Mouse (Mus musculus) heart, embryonic 12.5 days (tissue): ENCODE results near the gene Il1b. TPM values are rescaled to one million over a fixed set of nuclear protein-coding genes. Genes with fewer than 3 reads are reported as not detected.
A peak's percentile ranks its signal among the peaks of the same experiment; 100 is the strongest.

ENCODE experiments used
- ATAC-seq: fragments of 200-750 bp; cut with Nextera tagmentation; 2 replicates; pipeline ENCODE4 v1.8.0; 2017; ENCODE audit warnings: moderate TSS enrichment, moderate library complexity; ENCODE audit not compliant: insufficient number of reproducible peaks, low FRiP score
- H3K27ac ChIP-seq: fragments of 300-500 bp; sonication (generic); 2 replicates; pipeline ENCODE4 v1.5.1; 2016; ENCODE audit warnings: mild to moderate bottlenecking, moderate library complexity; ENCODE audit not compliant: poor library complexity, severe bottlenecking
- H3K27me3 ChIP-seq: fragments of 300-500 bp; sonication (generic); replicated peaks from 2 replicates; pipeline ENCODE4 v1.6.1; 2016; ENCODE audit warnings: mild to moderate bottlenecking, moderate library complexity
- H3K36me3 ChIP-seq: fragments of 300-500 bp; sonication (generic); 2 replicates; pipeline ENCODE4 v1.6.1; 2016; ENCODE audit warnings: mild to moderate bottlenecking, moderate library complexity
- H3K4me1 ChIP-seq: fragments of 300-500 bp; sonication (generic); replicated peaks from 2 replicates; pipeline ENCODE4 v1.6.1; 2016; ENCODE audit warnings: mild to moderate bottlenecking
- H3K4me2 ChIP-seq: fragments of 300-500 bp; sonication (generic); 2 replicates; pipeline ENCODE4 v1.6.1; 2016; ENCODE audit warnings: mild to moderate bottlenecking, moderate library complexity
- H3K4me3 ChIP-seq: fragments of 300-500 bp; sonication (generic); 2 replicates; pipeline ENCODE4 v1.5.1; 2016; ENCODE audit warnings: mild to moderate bottlenecking
- H3K9ac ChIP-seq: fragments of 300-500 bp; sonication (generic); 2 replicates; pipeline ENCODE4 v1.6.1; 2016; ENCODE audit warnings: mild to moderate bottlenecking, moderate library complexity
- H3K9me3 ChIP-seq: fragments of 300-500 bp; sonication (generic); replicated peaks from 2 replicates; pipeline ENCODE4 v1.6.1; 2016; ENCODE audit warnings: mild to moderate bottlenecking, moderate library complexity
- WGBS: fragments of 180-500 bp; shearing (Covaris S2); methylation state at CpG from one replicate; pipeline ENCODE4 v1.1.7; 2016; 5-methylcytosine and 5-hydroxymethylcytosine counted together
- polyA plus RNA-seq: library from polyadenylated mRNA; unstranded; fragments of >200 nt; fragmentation: Nextera tagmentation; extraction: Ambion mirVana; gene quantifications from 2 replicates; pipeline ENCODE4 v1.2.1, GENCODE M21; 2016

Il1b gene
- polyA plus RNA-seq, 1 experiment from 2014 or later, result 0.17 TPM

- 91% methylated on average over 5 of the region's 5 CpGs for WGBS
- Histone ChIP-seq H3K9me3 (no peaks in the 10 kb centered on the region), H3K36me3 (no peaks in the 10 kb centered on the region), H3K9ac (no peak overlapping the region), H3K4me3 (no peak overlapping the region), H3K4me1 (no peaks in the 10 kb centered on the region), H3K27me3 (no peaks in the 10 kb centered on the region), H3K27ac (no peak overlapping the region), H3K4me2 (no peak overlapping the region)
- no peak for ATAC-seq
These were observed 2.1 kb downstream of the Il1b start for GRCm38 (mm10) chr2:129368795-129369194.

DNA sequence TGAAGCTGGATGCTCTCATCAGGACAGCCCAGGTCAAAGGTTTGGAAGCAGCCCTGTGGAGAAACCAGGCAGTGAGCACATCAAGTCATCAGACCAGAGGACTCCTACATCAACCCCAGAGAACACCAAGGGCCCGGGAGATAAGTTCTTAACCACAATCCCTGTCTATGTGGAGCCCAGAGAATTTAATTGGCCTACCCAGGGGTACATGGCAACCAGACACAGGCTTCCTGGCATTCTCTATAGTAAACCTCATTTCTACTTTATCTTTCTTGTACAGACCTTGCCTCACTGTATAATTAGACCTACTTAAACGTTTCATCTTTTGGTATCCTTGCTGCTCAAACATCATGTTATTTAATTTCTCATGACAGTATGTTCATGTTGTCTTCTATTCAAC is 2.8 kb downstream of the Il1b start:
- no peaks in the 10 kb centered on the region for H3K9me3 ChIP-seq
- H3K36me3 ChIP-seq, result no peaks in the 10 kb centered on the region
- no peaks in the 10 kb centered on the region for H3K27me3 ChIP-seq
- no peak overlapping the region for H3K27ac ChIP-seq
- 53% methylated on average over 2 of the region's 2 CpGs for WGBS
- H3K4me1 ChIP-seq, result no peaks in the 10 kb centered on the region
- ATAC-seq, result no peak
- no peak overlapping the region for H3K4me3 ChIP-seq
- H3K4me2 ChIP-seq, result no peak overlapping the region
- no peak overlapping the region for H3K9ac ChIP-seq

- no peaks in the 10 kb centered on the region for H3K36me3 ChIP-seq
- no peak overlapping the region for H3K4me2 ChIP-seq
- ATAC-seq, result no peak
- no peak overlapping the region for H3K27ac ChIP-seq
- no peak overlapping the region for H3K9ac ChIP-seq
- no peak overlapping the region for H3K4me3 ChIP-seq
- H3K27me3 ChIP-seq, result no peaks in the 10 kb centered on the region
- no peaks in the 10 kb centered on the region for H3K9me3 ChIP-seq
- WGBS, result 82% methylated on average over 5 of the region's 5 CpGs
- H3K4me1 ChIP-seq, result no peaks in the 10 kb centered on the region
These were observed 3.7 kb downstream of the Il1b start for GRCm38 (mm10) chr2:129367246-129367645.

DNA sequence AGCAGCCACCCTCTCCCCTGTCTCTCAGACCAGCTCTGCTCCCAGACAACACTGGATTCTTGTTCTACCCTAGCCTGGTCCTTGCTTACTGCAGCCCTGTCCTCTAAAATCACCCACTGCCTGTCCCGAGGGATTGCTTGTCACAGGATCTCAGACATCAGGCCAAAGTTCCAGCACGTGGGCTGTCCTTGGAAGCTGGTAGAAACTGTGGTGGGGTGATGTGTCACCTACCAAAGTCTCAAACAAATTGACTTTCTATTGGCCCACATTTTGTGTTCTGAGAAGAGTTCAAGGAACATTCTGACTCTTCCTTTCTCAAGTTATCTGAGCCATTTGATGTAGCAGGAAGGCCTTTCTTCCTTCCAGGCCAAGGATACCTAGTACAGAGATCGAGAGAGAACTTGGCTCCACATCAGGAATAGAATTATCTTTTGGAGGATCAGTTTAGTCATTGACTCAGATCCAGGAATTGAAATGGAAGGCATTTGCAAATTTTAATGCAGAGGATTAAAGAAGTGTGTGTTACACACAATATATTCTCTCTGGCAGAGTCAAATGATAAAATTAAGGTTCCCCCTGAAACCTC is 9.9 kb downstream of the Il1b start:
- Histone ChIP-seq H3K9ac (no peak overlapping the region), H3K4me3 (no peak overlapping the region), H3K27ac (no peak overlapping the region), H3K36me3 (no peaks in the 10 kb centered on the region), H3K4me1 (no peaks in the 10 kb centered on the region), H3K27me3 (no peaks in the 10 kb centered on the region), H3K9me3 (no peaks in the 10 kb centered on the region; the same call in 1 of the 2 replicates), H3K4me2 (no peak overlapping the region)
- no peak for ATAC-seq
- 69% methylated on average over 3 of the region's 3 CpGs for WGBS

DNA sequence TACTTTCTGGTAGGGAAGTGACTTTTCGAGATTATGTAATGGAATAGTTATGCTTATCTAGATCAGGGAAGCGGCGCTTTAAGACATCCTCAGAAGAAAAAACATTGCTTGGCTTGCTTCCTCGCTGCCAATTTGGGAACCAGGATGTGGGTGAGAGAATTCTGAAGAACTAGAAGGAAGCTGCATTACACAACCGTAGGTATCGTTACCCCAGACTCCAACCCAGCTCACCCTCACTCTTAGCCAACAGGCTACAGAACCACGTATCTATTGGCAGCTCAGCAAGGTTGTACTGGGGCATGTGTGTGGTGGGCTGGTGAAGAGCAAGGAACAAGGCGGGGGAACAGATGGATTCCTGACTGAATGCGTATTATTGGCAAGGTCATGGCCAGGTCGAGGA is 10.7 kb downstream of the Il1b start:
- no peaks in the 10 kb centered on the region for H3K4me1 ChIP-seq
- H3K9me3 ChIP-seq, result no peaks in the 10 kb centered on the region; the same call in 1 of the 2 replicates
- no peak overlapping the region for H3K4me2 ChIP-seq
- H3K4me3 ChIP-seq, result no peak overlapping the region
- no peak overlapping the region for H3K27ac ChIP-seq
- H3K36me3 ChIP-seq, result no peaks in the 10 kb centered on the region
- H3K27me3 ChIP-seq, result no peaks in the 10 kb centered on the region
- no peak for ATAC-seq
- H3K9ac ChIP-seq, result no peak overlapping the region
- WGBS, result 77% methylated on average over 10 of the region's 10 CpGs

GRCm38 (mm10) chr2:129338138-129338621 is 32.8 kb downstream of the Il1b start:
- no peak for ATAC-seq
- WGBS, result 64% methylated on average over 6 of the region's 6 CpGs
- H3K27ac ChIP-seq, result no peak overlapping the region

GRCm38 (mm10) chr2:129333471-129333870 is 37.5 kb downstream of the Il1b start:
- Histone ChIP-seq H3K4me1 (peaks cover 11% of the 10 kb centered on the region; the same call in 1 of the 2 replicates), H3K4me3 (no peak overlapping the region), H3K9me3 (no peaks in the 10 kb centered on the region), H3K36me3 (no peaks in the 10 kb centered on the region), H3K9ac (no peak overlapping the region), H3K27me3 (no peaks in the 10 kb centered on the region), H3K4me2 (no peak overlapping the region), H3K27ac (no peak overlapping the region)
- WGBS, result 52% methylated on average over 4 of the region's 4 CpGs
- ATAC-seq, result no peak

More at GRCm38 (mm10) chr2:129338138-129338621, 32.8 kb downstream of the Il1b start:
- Histone ChIP-seq H3K36me3 (no peaks in the 10 kb centered on the region), H3K27me3 (no peaks in the 10 kb centered on the region), H3K9me3 (peaks cover 8% of the 10 kb centered on the region), H3K4me2 (no peak overlapping the region), H3K4me1 (no peaks in the 10 kb centered on the region), H3K4me3 (no peak overlapping the region), H3K9ac (no peak overlapping the region)

- Histone ChIP-seq H3K9me3 (no peaks in the 10 kb centered on the region; the same call in 1 of the 2 replicates), H3K4me3 (no peak overlapping the region), H3K27me3 (no peaks in the 10 kb centered on the region), H3K27ac (peak overlapping the region; percentile 69), H3K36me3 (no peaks in the 10 kb centered on the region), H3K4me2 (no peak overlapping the region), H3K4me1 (peaks cover 11% of the 10 kb centered on the region; the same call in 1 of the 2 replicates), H3K9ac (no peak overlapping the region)
- 54% methylated on average over 13 of the region's 13 CpGs for WGBS
- peak; percentile 48; the same call in 1 of the 2 replicates for ATAC-seq
These were observed 40.4 kb downstream of the Il1b start for GRCm38 (mm10) chr2:129330540-129330939.

GRCm38 (mm10) chr2:129330024-129330423 is 40.9 kb downstream of the Il1b start:
- Histone ChIP-seq H3K4me1 (peaks cover 11% of the 10 kb centered on the region; the same call in 1 of the 2 replicates), H3K4me3 (no peak overlapping the region), H3K36me3 (no peaks in the 10 kb centered on the region), H3K27ac (peak overlapping the region; percentile 69), H3K27me3 (no peaks in the 10 kb centered on the region), H3K4me2 (no peak overlapping the region), H3K9ac (no peak overlapping the region), H3K9me3 (no peaks in the 10 kb centered on the region; the same call in 1 of the 2 replicates)
- 45% methylated on average over 7 of the region's 7 CpGs for WGBS
- no peak for ATAC-seq

GRCm38 (mm10) chr2:129328238-129328637 is 42.7 kb downstream of the Il1b start:
- no peaks in the 10 kb centered on the region for H3K36me3 ChIP-seq
- no peak for ATAC-seq
- 73% methylated on average over 4 of the region's 4 CpGs for WGBS
- no peak overlapping the region for H3K27ac ChIP-seq
- no peak overlapping the region for H3K9ac ChIP-seq
- no peaks in the 10 kb centered on the region for H3K27me3 ChIP-seq
- H3K4me2 ChIP-seq, result no peak overlapping the region
- H3K9me3 ChIP-seq, result no peaks in the 10 kb centered on the region; the same call in 1 of the 2 replicates
- peaks cover 11% of the 10 kb centered on the region; the same call in 1 of the 2 replicates for H3K4me1 ChIP-seq
- H3K4me3 ChIP-seq, result no peak overlapping the region

GRCm38 (mm10) chr2:129324216-129324615 is 46.7 kb downstream of the Il1b start:
- no peak overlapping the region for H3K27ac ChIP-seq
- H3K4me1 ChIP-seq, result no peaks in the 10 kb centered on the region
- no peaks in the 10 kb centered on the region for H3K27me3 ChIP-seq
- WGBS, result 69% methylated on average over 3 of the region's 3 CpGs
- H3K36me3 ChIP-seq, result no peaks in the 10 kb centered on the region
- H3K9ac ChIP-seq, result no peak overlapping the region
- H3K4me2 ChIP-seq, result no peak overlapping the region
- H3K9me3 ChIP-seq, result no peaks in the 10 kb centered on the region; the same call in 1 of the 2 replicates
- ATAC-seq, result no peak
- no peak overlapping the region for H3K4me3 ChIP-seq
